Mouse (Mus musculus) lung, postnatal 4 days (tissue): ENCODE results near the gene Mettl27.

Experiments used
- DNase-seq, 2 experiments: peaks; one replicate each; pipeline ENCODE4 v3.0.0; 2021

Gene Mettl27

DNA sequence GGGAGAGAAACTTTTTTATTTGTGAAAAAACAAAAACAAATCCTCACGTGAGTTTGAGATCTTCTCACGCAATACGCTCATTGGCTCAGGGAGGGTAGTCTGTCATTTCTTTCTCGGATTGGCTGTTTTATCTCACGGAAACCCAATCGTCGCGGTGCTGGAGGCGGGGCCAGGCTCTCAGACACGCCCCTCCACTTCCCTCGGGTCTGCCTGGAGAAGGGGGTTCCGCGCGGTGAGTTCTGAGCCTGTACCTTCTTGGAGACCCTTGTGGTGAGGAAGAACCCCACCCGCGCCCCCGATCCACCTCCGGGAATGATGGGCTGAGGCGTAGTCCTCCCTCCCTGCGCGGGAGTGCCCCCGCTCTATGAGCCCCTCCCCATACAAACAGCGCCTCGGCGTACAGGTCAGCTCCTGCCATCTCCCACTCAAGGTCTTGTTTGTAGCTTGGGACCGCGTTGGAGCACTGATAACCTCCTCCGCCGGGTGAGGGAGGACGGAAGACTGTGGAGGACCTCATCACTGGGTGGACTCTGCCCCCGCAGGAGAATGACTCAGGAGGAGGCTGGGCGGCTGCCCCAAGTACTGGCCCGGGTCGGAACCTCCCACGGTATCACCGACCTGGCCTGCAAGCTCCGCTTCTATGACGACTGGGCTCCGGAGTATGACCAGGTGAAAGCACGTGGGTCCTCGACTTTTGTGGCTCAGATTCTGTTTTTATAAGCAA lies at the start of gene Mettl27:
Gene Mettl27 (plus strand): TSS at position 190 of the 724 bp plus-strand sequence.
- peak; percentile 91 to 93 for DNase-seq

DNA sequence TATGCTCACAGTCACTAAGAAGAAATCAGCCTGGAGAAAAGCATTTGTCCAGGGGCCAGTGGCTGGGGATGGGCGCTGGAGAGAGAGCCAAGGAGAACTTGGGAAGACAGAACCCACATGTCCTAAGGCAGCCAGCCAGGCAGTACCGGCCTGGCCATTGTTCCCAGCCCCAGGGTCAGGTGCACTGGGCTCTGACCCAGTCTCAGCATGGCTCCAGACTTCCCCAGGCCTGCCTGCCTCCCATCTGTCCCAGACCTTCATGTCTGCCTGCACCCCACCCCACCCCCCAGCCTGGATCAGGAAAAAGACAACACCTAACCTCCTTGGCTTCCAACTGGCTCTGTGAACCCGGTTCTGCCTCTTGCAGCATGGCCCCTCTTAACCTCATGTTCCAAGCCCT lies 49.1 kb upstream of the Mettl27 start:
- DNase-seq: peak in 1 of 2 experiments; percentile 69

DNA sequence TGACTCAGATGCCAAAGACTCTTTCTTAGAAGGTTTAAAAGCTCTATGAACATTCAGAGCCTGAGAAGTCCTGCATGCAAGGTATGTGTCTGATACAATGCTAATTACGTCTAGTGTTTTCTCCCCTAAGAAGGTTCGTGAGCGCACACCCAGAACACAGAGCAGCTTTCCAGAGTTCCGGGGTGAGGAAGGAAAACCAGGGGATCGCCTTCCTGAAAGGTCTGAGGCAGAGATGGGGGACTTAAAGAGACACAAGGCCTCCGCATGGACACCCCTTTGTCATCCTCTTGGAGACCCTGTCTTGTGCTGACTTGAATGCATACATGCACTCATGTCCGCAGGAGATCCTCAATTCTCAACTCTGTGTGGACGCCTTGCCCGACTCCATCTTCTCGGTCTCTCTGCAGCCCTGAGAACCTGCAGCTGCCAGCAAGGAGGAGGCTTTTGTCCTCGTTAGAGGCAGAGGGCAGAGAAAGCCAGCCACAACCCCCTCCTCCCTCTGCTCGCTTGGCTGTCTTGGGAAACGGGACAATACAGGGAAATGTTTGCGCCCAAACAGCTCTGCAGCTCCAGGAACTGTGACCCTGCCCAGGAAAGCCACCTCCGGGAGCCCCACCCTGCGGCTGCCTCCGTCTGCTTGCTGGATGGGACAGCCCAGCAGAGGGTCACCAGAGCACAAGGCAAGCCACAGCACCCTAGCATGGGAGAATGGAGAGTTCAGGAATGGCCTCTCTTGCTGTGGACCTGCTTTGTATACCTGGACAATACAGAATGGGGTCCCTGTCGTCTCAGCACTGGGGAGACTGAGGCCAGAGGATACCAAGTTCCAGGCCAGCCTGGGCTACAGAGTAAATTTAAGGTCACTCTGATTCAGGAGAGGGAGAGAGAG lies 44.5 kb upstream of the Mettl27 start:
- DNase-seq: peak; percentile 79 to 92

DNA sequence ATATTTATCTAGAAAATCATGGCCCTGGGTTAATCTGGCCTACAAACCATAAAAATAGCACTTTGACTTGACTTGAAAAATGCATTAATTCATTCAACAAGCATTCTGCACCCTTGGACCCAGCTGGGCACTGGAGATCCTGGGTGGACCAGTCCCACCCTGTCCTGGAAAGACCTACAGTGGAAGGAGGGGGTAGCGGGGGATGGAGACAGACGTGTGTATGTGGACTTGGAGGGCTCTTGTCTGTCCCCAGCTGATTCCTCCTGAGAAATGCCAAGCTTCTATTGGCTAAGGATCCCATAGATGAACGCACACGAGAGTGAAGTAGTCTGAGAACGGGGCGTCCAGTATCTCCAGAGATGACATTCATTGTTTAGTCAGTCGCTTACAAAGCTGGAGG lies 43.7 kb upstream of the Mettl27 start:
- peak; percentile 40 to 53 for DNase-seq

DNA sequence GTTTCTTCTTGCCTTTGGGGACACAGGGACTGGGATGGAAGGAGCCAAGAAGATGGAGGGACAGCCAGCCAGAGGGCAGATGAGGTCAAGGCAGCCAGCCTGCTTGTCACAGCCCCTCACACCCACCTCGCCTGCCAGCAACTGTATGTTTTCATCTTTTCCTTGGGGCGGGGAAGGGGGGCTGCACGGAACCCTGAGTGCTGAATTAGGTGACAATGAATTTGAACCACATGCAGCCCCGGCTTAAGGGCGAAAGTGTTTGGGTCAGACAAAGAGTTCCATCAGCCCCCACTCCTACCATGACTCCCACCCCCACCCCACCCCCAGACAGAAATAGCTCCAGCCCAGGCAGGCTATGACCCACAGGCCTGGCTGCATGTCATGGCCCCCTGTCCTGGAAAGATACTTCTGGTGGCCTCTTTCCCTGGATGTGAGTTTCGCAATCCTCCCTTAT lies 41.5 kb upstream of the Mettl27 start:
- peak; percentile 79 to 94 for DNase-seq

DNA sequence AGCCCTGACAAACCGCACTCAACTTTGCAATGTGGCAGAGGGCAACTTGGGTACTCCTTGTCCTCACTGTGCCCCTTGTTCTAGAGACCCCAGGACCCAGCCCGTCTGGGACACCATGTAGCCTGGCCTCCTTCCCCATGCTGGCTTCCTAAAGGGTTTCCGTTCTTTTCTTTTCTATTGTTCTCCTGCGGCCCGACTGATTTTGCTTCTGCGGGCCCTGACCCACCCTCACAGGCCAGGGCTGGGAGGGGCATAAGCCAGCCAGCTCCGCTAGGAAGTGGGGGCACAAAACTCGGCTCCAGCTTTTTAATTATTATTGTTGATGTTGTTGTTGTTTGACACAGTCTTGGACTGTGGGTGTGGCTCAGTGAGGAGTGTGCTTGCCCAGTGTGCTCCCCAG lies 40.6 kb upstream of the Mettl27 start:
- peak; percentile 55 to 81 for DNase-seq

DNA sequence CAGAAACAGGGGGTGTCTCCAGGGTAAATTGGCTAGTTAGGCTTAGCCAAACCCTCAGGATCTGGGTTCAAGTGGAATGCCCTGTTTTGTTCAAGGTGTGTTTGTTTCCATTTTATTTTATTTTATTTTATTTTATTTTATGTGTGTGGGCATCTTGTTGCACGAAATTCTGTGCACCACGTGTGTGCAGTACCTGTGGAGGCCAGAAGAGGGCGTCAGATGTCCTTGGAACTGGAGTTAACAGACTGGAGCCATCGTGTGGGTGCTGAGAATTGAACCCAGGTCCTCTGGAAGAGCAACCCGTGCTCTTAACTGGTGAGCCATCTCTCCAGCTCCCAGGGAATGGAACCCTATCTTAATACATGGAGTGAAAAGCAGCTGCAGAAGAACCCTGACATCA lies 39.5 kb upstream of the Mettl27 start:
- DNase-seq: no peak

DNA sequence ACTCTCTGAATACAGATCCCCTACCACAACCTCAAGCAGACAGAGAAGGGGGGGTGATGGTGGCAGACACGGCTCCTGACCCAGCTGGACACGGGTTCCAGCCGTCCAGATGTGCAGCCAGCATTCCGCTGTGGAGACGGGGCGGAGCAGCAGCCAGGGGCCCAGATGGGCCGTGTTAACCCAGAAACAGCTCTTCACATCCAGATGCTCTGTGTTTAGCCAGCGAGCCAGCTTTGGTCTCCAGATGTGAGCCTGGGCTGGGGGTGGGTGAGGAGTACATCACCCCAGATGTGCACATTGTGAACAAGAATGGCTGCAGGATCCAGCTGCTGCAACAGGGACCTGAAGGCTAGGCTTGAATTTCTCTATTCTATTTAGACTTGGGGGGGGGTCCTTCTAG lies 36.9 kb upstream of the Mettl27 start:
- peak; percentile 57 to 91 for DNase-seq

DNA sequence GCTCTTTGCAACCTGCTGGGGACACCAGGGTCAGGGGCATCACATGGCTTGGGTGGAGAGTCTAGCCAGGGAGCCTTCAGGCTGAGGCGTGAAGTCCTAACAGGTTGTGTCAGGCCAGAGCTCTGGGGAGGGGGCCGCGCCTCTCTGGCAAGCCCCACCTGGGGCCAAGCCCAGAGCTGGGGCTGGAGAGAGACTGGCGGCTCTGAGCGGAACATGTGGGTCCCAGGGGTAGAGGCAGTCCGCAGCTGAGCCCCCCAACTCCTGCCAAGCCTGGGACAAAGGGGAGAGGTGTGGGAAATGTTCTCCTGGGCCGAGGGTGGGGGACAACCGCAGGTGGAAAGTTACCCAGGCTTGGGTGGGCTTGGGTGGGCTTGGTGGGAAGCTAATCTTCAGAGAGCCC lies 35.2 kb upstream of the Mettl27 start:
- DNase-seq: no peak

DNA sequence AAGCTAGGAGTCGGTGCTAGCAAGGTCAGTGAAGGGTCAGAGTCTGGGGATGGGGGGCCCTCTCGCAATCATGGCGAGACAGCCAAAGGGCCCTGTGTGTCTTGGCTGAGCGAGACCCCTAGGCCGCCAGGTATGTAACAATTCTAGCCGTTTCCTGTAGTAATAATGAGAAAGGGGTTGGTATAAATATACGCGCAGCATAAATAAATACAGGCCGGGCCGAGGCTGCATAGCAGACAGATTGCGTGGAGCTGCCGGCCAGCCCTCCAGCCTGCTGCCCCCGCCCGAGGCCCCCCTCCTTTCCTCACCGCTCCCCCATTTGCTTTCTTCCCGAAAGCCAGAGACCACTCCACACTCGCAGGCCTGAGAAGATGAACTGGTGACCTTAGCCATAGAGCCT lies 34.6 kb upstream of the Mettl27 start:
- peak; percentile 66 to 79 for DNase-seq

DNA sequence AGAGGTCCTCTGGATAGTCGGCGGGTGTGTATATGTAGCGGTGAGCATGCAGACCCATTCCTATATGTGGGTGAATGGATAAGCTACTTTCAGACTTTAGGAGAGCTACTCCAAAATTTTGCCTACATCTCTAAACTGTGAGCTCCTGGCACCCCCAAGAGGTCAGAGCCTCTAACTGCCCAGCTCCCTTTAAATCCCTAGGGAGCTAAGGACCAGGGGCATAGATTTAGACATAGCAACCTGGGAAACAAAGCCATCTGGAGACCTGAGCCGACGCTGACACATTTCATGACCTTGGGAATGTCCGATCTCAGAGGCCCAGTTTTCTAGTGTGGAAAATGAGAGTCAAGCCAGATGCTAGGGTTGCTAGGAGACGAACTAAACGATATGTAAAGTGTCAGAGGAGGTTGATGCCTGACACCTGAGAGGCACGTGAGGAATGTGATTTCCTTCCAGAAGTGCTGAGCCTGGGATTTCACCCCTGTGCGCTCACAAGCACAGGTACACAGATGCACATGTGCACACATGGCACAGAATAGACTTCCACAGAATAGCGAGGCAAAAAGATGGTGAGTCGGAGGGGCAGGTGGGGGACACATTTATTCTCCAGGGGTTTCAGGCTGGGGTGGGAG lies 31.0 kb upstream of the Mettl27 start:
- peak; percentile 57 to 67 for DNase-seq

DNA sequence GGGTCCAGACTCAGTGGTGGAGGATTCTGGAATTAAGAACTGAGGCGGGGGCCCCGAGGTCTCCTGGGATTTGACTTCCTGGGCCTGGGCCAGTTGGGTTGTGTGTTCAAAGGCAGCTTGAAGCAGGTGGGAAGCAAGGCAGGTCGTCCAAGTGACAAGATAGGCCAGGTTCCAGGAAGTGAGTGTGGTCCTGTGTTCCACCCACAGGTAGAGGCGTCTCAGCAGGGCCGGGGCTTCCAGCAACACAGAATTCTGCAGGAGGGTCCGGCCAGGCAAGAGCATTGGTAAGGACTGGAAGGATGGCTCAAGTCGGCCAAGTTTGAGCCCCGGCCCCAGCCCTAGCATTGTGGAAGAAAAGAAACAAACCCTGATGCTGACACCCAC lies 30.5 kb upstream of the Mettl27 start:
- no peak for DNase-seq

DNA sequence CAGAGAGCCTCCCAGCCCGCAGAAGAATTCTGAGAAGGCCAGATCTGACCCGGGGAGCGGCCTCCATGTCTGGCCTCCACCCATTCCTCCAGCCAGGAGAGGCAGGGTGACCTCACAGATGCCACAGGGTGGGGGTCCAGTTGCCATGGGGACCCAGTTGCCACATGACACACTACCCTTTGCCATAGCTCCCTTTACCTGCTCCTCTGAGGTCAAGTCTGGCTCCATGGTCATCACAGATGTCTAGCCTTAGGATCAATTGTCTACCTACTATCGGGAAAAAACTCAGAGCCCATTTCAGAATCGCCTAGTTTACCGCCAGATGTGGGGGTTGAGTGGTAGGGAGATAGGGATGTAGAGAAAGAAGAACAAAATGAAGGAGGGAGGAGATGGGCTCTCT lies 25.5 kb upstream of the Mettl27 start, which contains the start of gene Tmem270:
Gene Tmem270 (minus strand): TSS at position 101 of the 400 bp plus-strand sequence.
- DNase-seq: no peak

DNA sequence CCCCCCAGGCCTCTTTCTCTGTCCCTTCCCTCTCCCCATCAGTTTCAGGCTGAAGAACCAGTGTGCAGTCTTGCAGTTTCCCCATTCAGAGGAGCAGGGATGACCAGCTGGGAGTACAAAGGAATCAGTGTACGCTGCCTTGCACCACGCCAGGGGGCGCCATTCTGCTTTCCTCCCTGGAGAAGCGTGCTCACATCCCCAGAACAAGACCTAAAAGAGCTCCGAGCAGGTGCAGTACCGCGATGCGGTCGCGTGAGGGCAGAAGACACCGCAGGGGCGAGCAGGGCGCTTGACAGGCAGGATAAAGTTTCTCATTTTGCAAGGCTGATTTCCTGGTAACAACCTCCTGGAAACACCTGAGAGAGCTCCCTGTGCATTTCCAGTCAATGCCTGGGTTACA lies 25.0 kb upstream of the Mettl27 start:
- DNase-seq: peak; percentile 94 to 97

DNA sequence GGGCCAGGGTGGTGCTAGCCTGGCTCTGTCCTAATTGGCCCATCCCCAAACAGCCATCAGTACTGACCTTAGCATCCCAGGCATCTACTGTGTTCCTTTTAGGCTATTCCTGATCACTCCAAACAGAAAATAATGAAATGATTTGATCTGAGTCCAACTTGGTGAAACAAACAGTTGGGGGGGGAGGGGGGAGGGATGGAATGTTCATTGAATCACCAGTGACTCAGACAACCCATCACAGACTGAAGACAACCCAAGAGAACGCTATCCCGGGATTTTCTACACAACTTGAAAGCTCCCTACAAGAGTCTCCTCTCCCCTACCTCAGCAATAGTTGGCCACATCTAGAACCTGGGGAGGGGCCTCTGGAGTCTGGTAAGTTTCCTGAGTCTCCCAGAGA lies 20.3 kb upstream of the Mettl27 start:
- no peak for DNase-seq

DNA sequence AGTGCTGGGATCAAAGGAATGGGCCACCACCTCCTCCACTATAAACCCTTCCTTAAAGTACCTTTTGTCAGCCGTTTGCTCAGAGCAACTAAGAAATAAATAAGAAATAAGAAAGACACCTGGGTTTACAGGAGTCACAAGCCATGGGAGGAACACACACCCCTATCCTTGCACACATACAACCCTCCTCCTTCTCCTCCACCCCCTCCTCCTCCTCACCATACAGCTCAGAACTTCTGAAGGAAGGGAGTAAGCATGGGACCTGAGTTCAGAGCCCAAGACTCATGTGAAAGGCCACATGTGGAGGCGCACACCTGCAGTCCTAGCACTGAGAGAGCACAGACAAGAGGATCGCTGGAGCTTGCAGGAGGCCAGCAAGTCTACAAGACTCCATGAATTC lies 18.8 kb upstream of the Mettl27 start:
- DNase-seq: no peak

DNA sequence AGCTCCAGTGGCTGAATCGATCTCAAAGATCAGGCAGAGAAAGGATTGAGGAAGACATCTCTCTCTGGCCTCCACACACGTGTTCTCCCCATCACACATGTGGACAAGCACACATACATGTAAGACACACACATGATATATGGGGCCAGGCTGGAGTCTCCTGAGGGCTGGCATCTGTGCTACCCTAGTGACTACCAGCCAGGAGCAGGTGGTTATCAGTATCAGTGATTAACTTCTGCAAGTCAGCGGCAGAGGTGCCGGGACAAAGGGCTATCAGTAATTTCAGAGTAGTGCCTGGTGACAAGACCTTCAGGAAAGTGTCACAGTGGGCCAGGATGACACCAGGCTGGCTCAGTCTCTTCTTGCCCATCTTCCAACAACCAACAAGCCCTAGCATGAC lies 18.4 kb upstream of the Mettl27 start:
- DNase-seq: no peak

DNA sequence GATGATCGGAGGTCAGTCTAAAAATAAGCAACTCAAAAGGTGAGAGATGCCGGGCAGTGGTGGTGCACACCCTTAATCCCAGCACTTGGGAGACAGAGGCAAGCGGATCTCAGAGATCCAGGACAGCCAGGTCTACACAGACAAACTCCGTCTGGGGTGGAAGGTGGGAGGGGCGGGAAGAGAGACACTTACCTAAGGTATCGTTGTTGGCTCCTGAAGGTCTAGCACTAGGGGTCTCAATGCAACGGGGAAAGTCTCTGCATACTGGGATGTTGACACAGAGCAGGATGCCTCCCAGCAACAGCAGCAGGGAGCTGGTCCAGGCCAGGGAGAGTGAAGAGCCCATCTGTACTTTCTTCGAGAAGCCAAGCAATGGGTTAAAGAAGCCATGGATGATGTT lies 17.7 kb upstream of the Mettl27 start:
- no peak for DNase-seq

DNA sequence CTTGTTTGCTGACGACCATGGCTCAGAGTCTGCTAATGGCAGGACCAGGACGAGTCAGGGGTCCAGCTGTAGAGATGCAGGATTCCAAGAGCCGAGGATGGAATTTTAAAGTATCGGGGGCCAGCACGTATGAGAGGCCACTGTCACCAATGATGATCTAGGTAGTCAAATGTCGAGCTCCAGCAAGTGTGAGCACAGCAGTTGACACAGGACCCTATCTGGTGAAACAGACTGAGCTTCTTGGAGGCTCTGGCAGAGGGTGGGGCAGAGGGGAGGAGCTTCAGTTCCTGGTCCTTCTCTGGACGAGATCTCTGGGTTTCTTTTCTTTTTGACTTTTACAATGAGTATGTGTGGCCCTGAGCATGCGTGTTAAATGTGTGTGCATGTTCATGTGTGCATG lies 16.9 kb upstream of the Mettl27 start, which contains the start of gene Cldn13:
Gene Cldn13 (minus strand): TSS at position 216 of the 400 bp plus-strand sequence.
- DNase-seq: no peak

DNA sequence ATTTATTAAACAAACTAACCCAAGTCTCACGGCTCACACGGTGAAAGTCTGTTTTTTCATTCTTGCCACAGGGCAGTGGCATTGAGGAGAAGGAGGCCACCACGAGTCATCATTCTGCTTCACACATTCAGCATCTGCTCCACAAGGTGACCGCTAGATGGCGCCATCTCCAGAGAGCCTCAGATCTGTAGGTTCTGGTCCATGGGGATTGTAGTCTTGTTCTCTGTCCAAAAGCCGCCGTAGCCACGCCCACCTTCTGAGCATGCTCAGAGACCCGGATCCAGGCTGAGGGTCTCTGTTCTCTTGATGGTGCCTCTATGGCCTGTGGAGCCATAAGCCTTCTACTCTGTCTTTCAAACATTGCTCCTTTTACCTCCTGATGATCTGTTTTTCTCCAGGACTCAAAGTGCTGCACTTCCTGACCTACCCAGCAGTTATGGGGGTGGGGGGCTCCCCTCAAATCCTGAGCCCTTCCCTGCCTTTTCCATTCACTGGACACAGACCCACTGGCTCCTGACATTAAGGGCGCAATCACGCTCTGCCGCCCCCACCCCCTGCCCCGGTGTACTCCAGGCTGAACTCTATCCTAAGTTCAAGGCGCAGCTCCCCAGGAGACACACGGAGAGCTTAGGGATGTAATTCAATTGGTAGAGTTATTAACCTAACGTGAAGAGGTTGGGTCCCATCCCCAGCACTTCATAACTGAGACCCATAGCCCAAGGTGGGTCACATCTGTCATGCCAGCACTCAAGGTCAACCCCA lies 13.9 kb upstream of the Mettl27 start:
- peak; percentile 73 to 80 for DNase-seq

DNA sequence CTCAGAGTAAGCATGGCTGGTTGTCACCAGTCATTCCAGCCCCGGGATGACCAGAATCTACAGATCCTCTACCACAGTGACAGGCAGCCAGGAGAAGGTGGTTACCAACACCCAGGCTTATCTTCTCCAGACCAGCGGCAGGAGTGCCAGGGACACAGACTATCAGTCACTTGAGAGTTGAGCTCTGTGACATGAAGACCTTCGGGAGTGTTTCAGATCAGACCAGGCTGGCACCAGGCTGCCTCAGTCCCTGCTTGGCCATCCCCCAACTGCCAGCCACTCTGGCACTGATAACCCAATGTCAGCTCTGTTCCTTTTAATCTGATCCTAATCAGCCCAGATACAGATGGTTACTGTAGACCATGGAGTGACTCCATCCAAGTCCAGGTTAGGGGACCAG lies 13.1 kb upstream of the Mettl27 start:
- no peak for DNase-seq

DNA sequence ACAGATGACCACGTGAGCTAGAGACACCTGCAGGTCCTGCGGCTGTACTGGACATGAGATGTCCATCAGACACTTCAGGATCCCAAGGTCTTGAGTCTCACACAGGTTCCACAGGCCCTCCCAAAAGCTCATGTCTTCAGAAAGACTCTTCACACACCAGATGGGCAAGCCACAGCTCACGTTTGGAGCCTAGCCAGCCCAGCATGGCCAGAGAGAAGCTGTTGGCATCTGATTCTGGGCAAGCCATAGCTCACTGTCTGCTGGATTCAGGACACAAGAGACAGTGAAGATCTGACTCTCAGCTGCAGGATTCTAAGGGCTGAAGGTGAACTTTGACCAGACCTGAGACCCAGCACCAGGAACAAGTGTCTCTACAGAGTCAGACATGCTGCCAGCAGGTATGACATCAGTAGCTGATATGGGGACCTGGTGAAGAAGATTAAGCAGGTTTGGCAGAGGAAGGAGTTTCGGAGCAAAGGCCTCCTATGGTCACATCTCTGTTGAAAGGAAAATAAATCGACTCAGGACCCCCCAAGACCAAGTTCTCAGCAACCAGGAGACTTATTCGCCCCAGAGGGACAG lies 12.0 kb upstream of the Mettl27 start:
- no peak for DNase-seq
